Mouse (Mus musculus) telencephalon, adult 2 months (tissue): ENCODE data around the gene Park7.

ENCODE experiments used
- DNase-seq: peaks from one replicate; pipeline ENCODE4 v3.0.0-alpha.2; 2011; ENCODE audit warnings: low read depth, low spot score

Gene Park7

GRCm38 (mm10) chr4:150849964-150850363 is 64.3 kb downstream of the Park7 start:
- DNase-seq = no peak
